Mouse (Mus musculus) myocyte (in vitro differentiated cells): ENCODE results near the gene Traf4. TPM values are rescaled to one million over a fixed set of nuclear protein-coding genes. Genes with fewer than 3 reads are reported as not detected.

ENCODE experiments used
- H3K27me3 ChIP-seq: one replicate; pipeline ENCODE4 v1.6.1; 2011; ENCODE audit not compliant: control insufficient read depth, insufficient read depth, insufficient read length
- H3K36me3 ChIP-seq: one replicate; pipeline ENCODE4 v1.6.1; 2011; ENCODE audit not compliant: control insufficient read depth, insufficient read depth
- H3K4me2 ChIP-seq: one replicate; pipeline ENCODE4 v1.6.1; 2011; ENCODE audit warnings: low read depth, control low read depth
- H3K4me3 ChIP-seq: one replicate; pipeline ENCODE4 v1.5.1; 2011; ENCODE audit warnings: mild to moderate bottlenecking, control low read depth, moderate library complexity
- H3K79me2 ChIP-seq: one replicate; pipeline ENCODE4 v1.6.1; 2011; ENCODE audit not compliant: control insufficient read depth, insufficient read depth
- H3ac ChIP-seq: one replicate; pipeline ENCODE4 v1.6.1; 2011; ENCODE audit not compliant: control insufficient read depth, insufficient read length
- CEBPB ChIP-seq: IDR thresholded peaks from 2 replicates; pipeline ENCODE4 v1.6.1; 2011; ENCODE audit warnings: mild to moderate bottlenecking, moderate library complexity; ENCODE audit not compliant: poor library complexity, insufficient read depth, severe bottlenecking
- E2F4 ChIP-seq: IDR thresholded peaks from one replicate; pipeline ENCODE4 v1.6.1; 2011; ENCODE audit warnings: mild to moderate bottlenecking, control low read depth, moderate library complexity; ENCODE audit not compliant: insufficient read depth
- MAX ChIP-seq: IDR thresholded peaks from one replicate; pipeline ENCODE4 v1.6.1; 2011; ENCODE audit warnings: low read depth, mild to moderate bottlenecking, control low read depth
- MYOD1 ChIP-seq, 3 experiments: IDR thresholded peaks; one replicate each; pipeline ENCODE4 v1.6.1; 2011; ENCODE audit warnings: control low read depth in 2 of 3, low read depth in 2 of 3, mild to moderate bottlenecking in 2 of 3, moderate library complexity in 1 of 3; ENCODE audit not compliant: insufficient read length in 2 of 3, control insufficient read depth in 1 of 3
- MYOG ChIP-seq, 3 experiments: IDR thresholded peaks; one replicate each; pipeline ENCODE4 v1.6.1; 2011; ENCODE audit warnings: control low read depth in 2 of 3, low read depth in 2 of 3, mild to moderate bottlenecking in 2 of 3; ENCODE audit not compliant: insufficient read length in 2 of 3, control insufficient read depth in 1 of 3, insufficient read depth in 1 of 3
- POLR2A ChIP-seq: IDR thresholded peaks from one replicate; pipeline ENCODE4 v1.6.1; 2011; ENCODE audit warnings: low read depth, mild to moderate bottlenecking, control low read depth, moderate library complexity; ENCODE audit not compliant: insufficient read length
- POLR2AphosphoS2 ChIP-seq: IDR thresholded peaks from one replicate; pipeline ENCODE4 v1.6.1; 2011; ENCODE audit warnings: low read depth, control low read depth; ENCODE audit not compliant: insufficient read length
- REST ChIP-seq: IDR thresholded peaks from one replicate; pipeline ENCODE4 v1.6.1; 2011; ENCODE audit warnings: mild to moderate bottlenecking, control low read depth, moderate library complexity; ENCODE audit not compliant: insufficient read depth, insufficient read length
- SRF ChIP-seq: IDR thresholded peaks from one replicate; pipeline ENCODE4 v1.6.1; 2011; ENCODE audit warnings: low read depth; ENCODE audit not compliant: control insufficient read depth, insufficient read length
- TCF12 ChIP-seq: IDR thresholded peaks from one replicate; pipeline ENCODE4 v1.6.1; 2011; ENCODE audit warnings: mild to moderate bottlenecking, control low read depth; ENCODE audit not compliant: poor library complexity, insufficient read depth, severe bottlenecking
- TCF3 ChIP-seq: IDR thresholded peaks from one replicate; pipeline ENCODE4 v1.6.1; 2011; ENCODE audit warnings: low read depth, control low read depth; ENCODE audit not compliant: insufficient read length
- USF1 ChIP-seq: IDR thresholded peaks from one replicate; pipeline ENCODE4 v1.6.1; 2011; ENCODE audit warnings: low read depth, mild to moderate bottlenecking, control low read depth, moderate library complexity
- polyA plus RNA-seq: library from polyadenylated mRNA; unstranded; fragments of >200 nt; fragmentation: generic; extraction: Trizol; gene quantifications from one replicate; pipeline ENCODE4 v1.2.1, GENCODE M21; 2012; ENCODE audit warnings: missing spikeins

Traf4 gene
- polyA plus RNA-seq, 1 experiment = 206 TPM

- H3K79me2 ChIP-seq = peaks cover 58% of the 10 kb centered on the region
- H3K4me2 ChIP-seq = peak overlapping the region; percentile 95
- H3ac ChIP-seq = peak overlapping the region; percentile 96
- no peaks in the 10 kb centered on the region for H3K27me3 ChIP-seq
- H3K4me3 ChIP-seq = peak overlapping the region; percentile 100
- peak; percentile 85 for TF ChIP-seq TCF12
- peak; percentile 36 for TF ChIP-seq TCF3
- no peak for TF ChIP-seq MAX
- TF ChIP-seq E2F4 = no peak
- peak; percentile 26 for TF ChIP-seq SRF
- peak; percentile 54 for TF ChIP-seq POLR2AphosphoS2
- TF ChIP-seq MYOD1 (IDR thresholded peaks at IDR 0.05; ENCODE audit: control insufficient read depth in 1 of 3, insufficient read length in 2 of 3, low read depth in 2 of 3) = peak; percentile 85 to 92 (median 90)
- TF ChIP-seq MYOG (IDR thresholded peaks at IDR 0.05; ENCODE audit: control insufficient read depth in 1 of 3, insufficient read depth in 1 of 3, insufficient read length in 2 of 3, low read depth in 2 of 3) = peak in 2 of 3 experiments; percentile 69 to 88
- peaks cover 34% of the 10 kb centered on the region for H3K36me3 ChIP-seq
Observed at GRCm38 (mm10) chr11:78163045-78163444, 2.3 kb downstream of the Traf4 start.

- H3K79me2 ChIP-seq = peaks cover 64% of the 10 kb centered on the region
- H3ac ChIP-seq = peak overlapping the region; percentile 96
- TF ChIP-seq USF1 = no peak
- peak; percentile 99 to 100 (median 100) for TF ChIP-seq MYOG (IDR thresholded peaks at IDR 0.05; ENCODE audit: control insufficient read depth in 1 of 3, insufficient read depth in 1 of 3, insufficient read length in 2 of 3, low read depth in 2 of 3)
- no peak for TF ChIP-seq SRF
- TF ChIP-seq POLR2A = peak; percentile 41
- TF ChIP-seq MAX = no peak
- no peak for TF ChIP-seq CEBPB
- TF ChIP-seq TCF12 = peak; percentile 100
- no peak for TF ChIP-seq REST
- peak; percentile 67 for TF ChIP-seq POLR2AphosphoS2
- TF ChIP-seq E2F4 = no peak
- TF ChIP-seq TCF3 = peak; percentile 100
- peak; percentile 99 to 100 (median 100) for TF ChIP-seq MYOD1 (IDR thresholded peaks at IDR 0.05; ENCODE audit: control insufficient read depth in 1 of 3, insufficient read length in 2 of 3, low read depth in 2 of 3)
- peaks cover 39% of the 10 kb centered on the region for H3K36me3 ChIP-seq
- H3K4me2 ChIP-seq = peak overlapping the region; percentile 95
- no peaks in the 10 kb centered on the region for H3K27me3 ChIP-seq
- H3K4me3 ChIP-seq = peak overlapping the region; percentile 100
Observed at GRCm38 (mm10) chr11:78162504-78162903, 2.9 kb downstream of the Traf4 start.

GRCm38 (mm10) chr11:78161968-78162367 lies 3.4 kb downstream of the Traf4 start:
- Histone ChIP-seq H3K4me3 (peak overlapping the region; percentile 100), H3K4me2 (peak overlapping the region; percentile 95), H3K36me3 (peaks cover 40% of the 10 kb centered on the region), H3K79me2 (peaks cover 64% of the 10 kb centered on the region), H3ac (peak overlapping the region; percentile 8), H3K27me3 (no peaks in the 10 kb centered on the region)
- TF ChIP-seq E2F4 (no peak), MYOD1 (IDR thresholded peaks at IDR 0.05; ENCODE audit: control insufficient read depth in 1 of 3, insufficient read length in 2 of 3, low read depth in 2 of 3) (no peak), CEBPB (no peak), MYOG (IDR thresholded peaks at IDR 0.05; ENCODE audit: control insufficient read depth in 1 of 3, insufficient read depth in 1 of 3, insufficient read length in 2 of 3, low read depth in 2 of 3) (no peak), SRF (no peak), REST (no peak), POLR2A (no peak), MAX (no peak), TCF3 (no peak), POLR2AphosphoS2 (no peak), USF1 (no peak), TCF12 (no peak)

- Histone ChIP-seq H3K4me2 (peak overlapping the region; percentile 95), H3K79me2 (peaks cover 64% of the 10 kb centered on the region), H3K4me3 (peak overlapping the region; percentile 100), H3ac (peak overlapping the region; percentile 8), H3K27me3 (no peaks in the 10 kb centered on the region), H3K36me3 (peaks cover 40% of the 10 kb centered on the region)
- TF ChIP-seq POLR2AphosphoS2 (peak; percentile 52), POLR2A (peak; percentile 47), MYOG (IDR thresholded peaks at IDR 0.05; ENCODE audit: control insufficient read depth in 1 of 3, insufficient read depth in 1 of 3, insufficient read length in 2 of 3, low read depth in 2 of 3) (no peak)
Observed at GRCm38 (mm10) chr11:78161169-78161568, 4.2 kb downstream of the Traf4 start.

- H3K4me2 ChIP-seq = peak overlapping the region; percentile 95
- peak overlapping the region; percentile 100 for H3K4me3 ChIP-seq
- H3K27me3 ChIP-seq = no peaks in the 10 kb centered on the region
- TF ChIP-seq POLR2AphosphoS2 = peak; percentile 57
- TF ChIP-seq POLR2A = peak; percentile 6
- no peak for TF ChIP-seq E2F4
- peaks cover 40% of the 10 kb centered on the region for H3K36me3 ChIP-seq
- peaks cover 64% of the 10 kb centered on the region for H3K79me2 ChIP-seq
- no peak overlapping the region for H3ac ChIP-seq
Observed at GRCm38 (mm10) chr11:78160675-78161074, 4.7 kb downstream of the Traf4 start.
